Mouse (Mus musculus): ENCODE measurements around the gene Dnaja3.

DNA sequence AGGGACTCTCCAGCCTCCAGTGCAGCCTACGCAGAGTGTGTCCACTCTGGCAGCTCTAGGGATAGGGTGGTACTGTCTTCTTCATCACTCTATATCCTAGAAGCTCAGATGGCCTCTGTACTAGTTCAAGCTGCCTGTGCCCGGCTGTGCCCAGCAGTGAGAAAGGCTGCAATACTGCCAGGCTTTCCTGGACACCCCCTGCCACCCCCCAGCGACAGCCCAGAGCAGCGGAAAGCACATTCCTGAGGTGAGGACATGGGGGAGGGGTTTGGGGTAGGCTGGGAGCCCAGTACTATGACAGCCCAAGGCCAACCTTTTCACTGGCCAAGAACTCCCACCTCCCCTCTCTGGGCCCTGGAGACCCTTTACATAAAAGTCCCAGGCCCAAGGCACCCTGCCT lies 4.0 kb upstream of the Dnaja3 start:
- TF ChIP-seq CTCF (IDR thresholded peaks at IDR 0.05; ENCODE audit: borderline replicate concordance, control insufficient read depth, extremely low read depth, insufficient read depth, low read length, poor library complexity) (no peak), POLR2A (IDR thresholded peaks at IDR 0.05; ENCODE audit: control insufficient read depth, extremely low read depth, insufficient read depth, low read length, poor library complexity) (no peak)

All from thymus, adult 2 months (tissue).